11 mouse cellular contexts compared by ENCODE assay signal in the genomic region with DNA sequence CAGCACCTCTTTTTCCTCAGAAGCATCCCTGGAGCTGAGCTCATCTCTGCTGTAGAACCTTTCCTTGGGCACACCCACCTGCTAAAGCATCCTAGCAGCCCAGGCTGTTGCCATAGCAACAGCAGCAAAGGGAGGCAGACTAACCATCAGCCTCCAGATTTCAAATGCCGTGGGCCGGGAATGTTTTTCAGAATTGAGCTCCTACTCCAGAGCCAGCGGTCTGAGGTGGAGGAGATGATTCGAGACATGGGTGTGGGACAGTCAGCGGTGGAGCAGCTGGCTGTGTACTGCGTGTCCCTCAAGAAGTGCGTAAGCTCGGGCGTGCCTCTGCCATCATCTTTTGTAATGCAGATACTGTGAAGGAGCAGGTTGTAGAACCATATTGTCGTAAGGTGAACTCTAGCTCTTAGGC. TPM values are rescaled to one million over a fixed set of nuclear protein-coding genes. Genes with fewer than 3 reads are reported as not detected.
DNase-seq lines count a peak whose midpoint lies in the region; ATAC-seq and TF ChIP-seq lines count a peak whose summit lies in the region.
"Had no signal": no experiment of that assay in that cellular context is flagged by ENCODE, and none has a peak within 500 bp of the region (broad histone marks: within the 10 kb centered on the region; RNA-seq: fewer than 3 reads in every experiment).

No protein-coding gene starts in this region.

- peak overlapping the region; percentile 87 for H3K27ac ChIP-seq in hindbrain, postnatal 0 days
- H3K27ac ChIP-seq in limb, embryonic 10.5 days: 0 out of 2 replicates have a peak overlapping the region, but pooled peaks have one; percentile 7
- H3K27ac ChIP-seq: liver, embryonic 14.5 days had no signal

- no peaks in the 10 kb centered on the region for H3K27me3 ChIP-seq in hindbrain, postnatal 0 days (ENCODE audit: insufficient read depth, low read length)
- no peaks in the 10 kb centered on the region for H3K27me3 ChIP-seq in limb, embryonic 10.5 days (ENCODE audit: low read depth, poor library complexity, severe bottlenecking)

- H3K9ac ChIP-seq in hindbrain, postnatal 0 days (replicated peaks; ENCODE audit: low read length): no peak overlapping the region
- H3K9ac ChIP-seq: liver, embryonic 14.5 days had no signal

- no peaks in the 10 kb centered on the region; the same call in 1 of the 2 replicates for H3K36me3 ChIP-seq in hindbrain, postnatal 0 days (ENCODE audit: insufficient read depth, low read length)
- H3K36me3 ChIP-seq in limb, embryonic 10.5 days: peaks cover 97% of the 10 kb centered on the region

- peak; percentile 54; the same call in 1 of the 2 replicates for ATAC-seq in hindbrain, postnatal 0 days

- H3K4me2 ChIP-seq in hindbrain, postnatal 0 days (ENCODE audit: low read depth, low read length): peak overlapping the region; percentile 33; the same call in 1 of the 2 replicates

- TF ChIP-seq POLR2A in brain, embryonic 14.5 days (IDR thresholded peaks at IDR 0.05; ENCODE audit: borderline replicate concordance, extremely low read depth, insufficient read depth, insufficient read length, poor library complexity, severe bottlenecking): no peak

- H3K4me3 ChIP-seq in hindbrain, postnatal 0 days (ENCODE audit: low read length): no peak overlapping the region
- H3K4me3 ChIP-seq in limb, embryonic 10.5 days: no peak overlapping the region
- H3K4me3 ChIP-seq: myocyte had no signal

- no peaks in the 10 kb centered on the region for H3K9me3 ChIP-seq in hindbrain, postnatal 0 days (ENCODE audit: low read length)
- no peaks in the 10 kb centered on the region for H3K9me3 ChIP-seq in limb, embryonic 10.5 days (replicated peaks)

- TF ChIP-seq CTCF in brain, embryonic 14.5 days (IDR thresholded peaks at IDR 0.05; ENCODE audit: borderline replicate concordance, extremely low read depth, insufficient read depth, insufficient read length): no peak
- no peak for TF ChIP-seq CTCF in hindbrain, postnatal 0 days (IDR thresholded peaks at IDR 0.05; ENCODE audit: low read depth)

- H3K4me1 ChIP-seq in hindbrain, postnatal 0 days (ENCODE audit: insufficient read depth, low read length): peaks cover 7% of the 10 kb centered on the region
- peaks cover 13% of the 10 kb centered on the region for H3K4me1 ChIP-seq in limb, embryonic 10.5 days

- DNase-seq in ES-CJ7 (ENCODE audit: low read depth, low spot score): peak; percentile 92
- DNase-seq in brain, embryonic 14.5 days (ENCODE audit: low read depth): peak; percentile 87
- peak; percentile 81 for DNase-seq in hindbrain, postnatal 0 days (ENCODE audit: low spot score)
- DNase-seq in limb, embryonic 10.5 days (ENCODE audit: low spot score): no peak
- no peak for DNase-seq in adipocyte (ENCODE audit: low spot score)
- no peak for DNase-seq in embryo, embryonic 10.5 days (ENCODE audit: low spot score)
- no peak for DNase-seq in kidney, adult 8-10 months
- no peak for DNase-seq in thymus, postnatal 10 days (ENCODE audit: low spot score in 2 of 2)
- DNase-seq: cerebellum, adult 11 months had no signal

- 58% methylated on average over 10 of the region's 10 CpGs for WGBS in hindbrain, postnatal 0 days
- WGBS in limb, embryonic 10.5 days: 92% methylated on average over 10 of the region's 10 CpGs

RNA-seq across cellular contexts. Expression of a gene that starts 11.4 kb away (rescaled TPM):
- polyA plus RNA-seq in brain, embryonic 14.5 days (2012; rRNA removed): 6.9 and 7.8 TPM in 2 replicates
- total RNA-seq in hindbrain, postnatal 0 days (2014; rRNA removed): 8.4 and 23.3 TPM in 2 replicates
- polyA plus RNA-seq in hindbrain, postnatal 0 days (2015; fragmentation: Nextera tagmentation; extraction: Ambion mirVana): 9.2 and 10.5 TPM in 2 replicates
- polyA plus RNA-seq in limb, embryonic 10.5 days (2016; fragmentation: Nextera tagmentation; extraction: Ambion mirVana): 43.2 and 45.9 TPM in 2 replicates

RNA-seq across cellular contexts. Expression of a gene that starts 13.9 kb away (rescaled TPM):
- 4.3 and 5.8 TPM in 2 replicates for polyA plus RNA-seq in brain, embryonic 14.5 days (2012; rRNA removed)
- total RNA-seq in hindbrain, postnatal 0 days (2014; rRNA removed): 6.0 and 12.8 TPM in 2 replicates
- polyA plus RNA-seq in hindbrain, postnatal 0 days (2015; fragmentation: Nextera tagmentation; extraction: Ambion mirVana): 6.2 and 7.4 TPM in 2 replicates
- 18.6 and 22.5 TPM in 2 replicates for polyA plus RNA-seq in limb, embryonic 10.5 days (2016; fragmentation: Nextera tagmentation; extraction: Ambion mirVana)

RNA-seq across cellular contexts. Expression of a gene that starts 21.5 kb away (rescaled TPM):
- 1.3 and 1.7 TPM in 2 replicates for polyA plus RNA-seq in brain, embryonic 14.5 days (2012; rRNA removed)
- total RNA-seq in hindbrain, postnatal 0 days (2014; rRNA removed): 0.18 and 0.78 TPM in 2 replicates
- 0.54 TPM in 1 of 2 replicates, not detected in the other for polyA plus RNA-seq in hindbrain, postnatal 0 days (2015; fragmentation: Nextera tagmentation; extraction: Ambion mirVana)
- polyA plus RNA-seq in limb, embryonic 10.5 days (2016; fragmentation: Nextera tagmentation; extraction: Ambion mirVana): 3.5 and 6.2 TPM in 2 replicates
- polyA plus RNA-seq: myocyte had no signal

RNA-seq across cellular contexts. Expression of a gene that starts 24.3 kb away (rescaled TPM):
- polyA plus RNA-seq in brain, embryonic 14.5 days (2012; rRNA removed): 13.3 and 14.6 TPM in 2 replicates
- 5.5 and 7.3 TPM in 2 replicates for total RNA-seq in hindbrain, postnatal 0 days (2014; rRNA removed)
- polyA plus RNA-seq in hindbrain, postnatal 0 days (2015; fragmentation: Nextera tagmentation; extraction: Ambion mirVana): 16.6 and 18.0 TPM in 2 replicates
- 180 and 189 TPM in 2 replicates for polyA plus RNA-seq in limb, embryonic 10.5 days (2016; fragmentation: Nextera tagmentation; extraction: Ambion mirVana)

RNA-seq across cellular contexts. Expression of a gene that starts 25.9 kb away (rescaled TPM):
- 40.3 and 70.1 TPM in 2 replicates for polyA plus RNA-seq in brain, embryonic 14.5 days (2012; rRNA removed)
- 80.1 and 87.4 TPM in 2 replicates for total RNA-seq in hindbrain, postnatal 0 days (2014; rRNA removed)
- polyA plus RNA-seq in hindbrain, postnatal 0 days (2015; fragmentation: Nextera tagmentation; extraction: Ambion mirVana): 59.1 and 61.5 TPM in 2 replicates
- polyA plus RNA-seq in limb, embryonic 10.5 days (2016; fragmentation: Nextera tagmentation; extraction: Ambion mirVana): 7.5 and 9.9 TPM in 2 replicates

Comparison
In these comparisons a context has a peak if more than half of its experiments do, and no peak if none do; other contexts are left out.
1. DNase-seq: peak in ES-CJ7 (single experiment), brain, embryonic 14.5 days (single experiment) and hindbrain, postnatal 0 days (single experiment); none in limb, embryonic 10.5 days (single experiment), adipocyte (single experiment), embryo, embryonic 10.5 days (single experiment), kidney, adult 8-10 months (0 of 2) and thymus, postnatal 10 days (0 of 2).